Mouse (Mus musculus) G1E (cell line): ENCODE data around the gene Hnrnpa0. TPM values are rescaled to one million over a fixed set of nuclear protein-coding genes. Genes with fewer than 3 reads are reported as not detected.
A peak's percentile ranks its signal among the peaks of the same experiment; 100 is the strongest.

Source experiments
- ATAC-seq: 2 replicates; pipeline ENCODE4 v1.8.0; 2016; ENCODE audit warnings: mild to moderate bottlenecking; ENCODE audit not compliant: insufficient number of reproducible peaks, poor library complexity, low FRiP score, severe bottlenecking; ENCODE audit errors: extremely low read depth
- DNase-seq: peaks from one replicate; pipeline ENCODE4 v3.0.0; 2012; ENCODE audit warnings: low spot score
- H3K27me3 ChIP-seq: 2 replicates; pipeline ENCODE4 v1.6.1; 2012; ENCODE audit warnings: mild to moderate bottlenecking, low read length, inconsistent platforms; ENCODE audit not compliant: insufficient read depth
- H3K36me3 ChIP-seq: replicated peaks from 2 replicates; pipeline ENCODE3; 2012; ENCODE audit warnings: mild to moderate bottlenecking, inconsistent platforms
- H3K4me1 ChIP-seq: 2 replicates; pipeline ENCODE4 v1.6.1; 2012; ENCODE audit warnings: low read depth, low read length, inconsistent platforms, mixed read lengths; ENCODE audit not compliant: insufficient read depth
- H3K4me3 ChIP-seq: 2 replicates; pipeline ENCODE4 v1.5.1; 2012; ENCODE audit warnings: low read depth, mild to moderate bottlenecking, inconsistent platforms, low read length, moderate library complexity, mixed read lengths
- H3K9me3 ChIP-seq: replicated peaks from 2 replicates; pipeline ENCODE4 v1.6.1; 2012; ENCODE audit warnings: inconsistent platforms
- CTCF ChIP-seq: IDR thresholded peaks from 2 replicates; pipeline ENCODE4 v1.5.1; 2012; ENCODE audit warnings: low read depth, low read length, inconsistent platforms, mixed read lengths
- GATA1 ChIP-seq: IDR thresholded peaks from 2 replicates; pipeline ENCODE4 v1.6.1; 2012; ENCODE audit warnings: borderline replicate concordance, low read length, inconsistent platforms, mixed read lengths
- GATA2 ChIP-seq: IDR thresholded peaks from 2 replicates; pipeline ENCODE4 v1.6.1; 2012; ENCODE audit warnings: low read depth, low read length, inconsistent platforms, borderline replicate concordance
- POLR2AphosphoS5 ChIP-seq: IDR thresholded peaks from 2 replicates; pipeline ENCODE4 v1.6.1; 2012; ENCODE audit warnings: low read depth, low read length, inconsistent platforms; ENCODE audit not compliant: insufficient replicate concordance
- TAL1 ChIP-seq: conservative IDR thresholded peaks from 2 replicates; pipeline ENCODE4 v1.6.1; 2012; ENCODE audit warnings: low read depth, low read length, inconsistent platforms, mixed read lengths
- polyA plus RNA-seq: library from polyadenylated mRNA; stranded (reverse); fragments of >175 nt; gene quantifications from 2 replicates; pipeline ENCODE4 v1.2.3, GENCODE M21; 2012
- total RNA-seq, 2 experiments: library from RNA; stranded (forward) in 1 of 2; stranded (reverse) in 1 of 2; fragments of 200-1000 nt in 1 of 2; fragments of >200 nt in 1 of 2; fragmentation: Nextera tagmentation in 1 of 2; gene quantifications; 2 replicates each; pipeline ENCODE4 v1.2.3; 2014 to 2017

Hnrnpa0 gene
- total and polyA plus RNA-seq, 3 experiments: 63.4 to 550 (median 78.5) TPM

DNA sequence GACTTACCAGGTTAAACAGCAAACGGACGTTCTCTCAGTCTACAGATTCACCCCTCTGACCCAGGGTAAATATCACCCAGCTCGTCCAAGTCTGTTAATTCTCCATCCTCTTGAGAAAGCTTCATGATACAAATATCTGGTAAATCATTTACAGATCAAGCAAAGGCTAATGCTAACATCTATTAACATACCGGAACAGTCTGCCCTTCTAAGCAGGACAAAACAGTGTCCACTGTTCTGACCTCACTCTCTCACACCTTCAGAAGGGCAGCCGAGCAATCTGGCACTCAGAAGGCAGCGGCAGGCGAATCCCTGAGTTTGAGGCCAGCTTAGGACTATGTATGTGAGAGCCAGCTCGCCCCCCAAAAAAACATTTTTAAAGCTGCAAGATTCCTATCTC is 5.0 kb downstream of the Hnrnpa0 start:
- Histone ChIP-seq H3K27me3 (no peaks in the 10 kb centered on the region), H3K36me3 (peaks cover 26% of the 10 kb centered on the region), H3K4me1 (peaks cover 19% of the 10 kb centered on the region), H3K4me3 (no peak overlapping the region), H3K9me3 (no peaks in the 10 kb centered on the region)
- DNase-seq (no peak), ATAC-seq (no peak)
- TF ChIP-seq GATA2 (no peak), CTCF (no peak), GATA1 (no peak)

DNA sequence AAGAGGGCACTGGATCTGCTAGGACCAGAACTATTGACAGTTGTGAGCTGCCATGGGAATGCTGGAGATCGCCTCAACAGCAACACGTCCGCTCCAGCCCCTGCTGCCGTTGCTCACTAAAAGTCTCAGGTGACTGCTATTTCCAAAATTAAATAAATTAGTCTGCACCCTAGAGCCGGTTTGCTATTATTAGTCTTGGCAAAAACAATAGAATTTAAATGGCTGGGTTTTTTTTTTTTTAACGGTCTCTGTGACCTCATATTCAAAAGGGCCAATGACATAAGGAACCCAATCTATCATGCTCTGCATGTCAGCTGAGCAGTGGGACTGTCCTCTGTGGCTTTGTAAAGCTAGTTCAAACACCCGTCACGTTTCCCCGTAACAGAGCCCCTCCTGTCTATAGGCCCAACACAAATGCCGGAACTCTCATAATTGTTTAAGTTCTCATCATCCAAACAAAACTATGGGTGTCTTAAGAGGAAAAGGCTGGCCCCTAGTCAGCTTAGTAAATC is 5.5 kb downstream of the Hnrnpa0 start:
- Histone ChIP-seq H3K4me1 (peaks cover 19% of the 10 kb centered on the region), H3K27me3 (no peaks in the 10 kb centered on the region), H3K9me3 (no peaks in the 10 kb centered on the region), H3K36me3 (peaks cover 24% of the 10 kb centered on the region), H3K4me3 (no peak overlapping the region)
- DNase-seq: no peak
- no peak for TF ChIP-seq GATA2
- TF ChIP-seq CTCF: no peak
- TF ChIP-seq TAL1: no peak
- TF ChIP-seq GATA1: no peak
- TF ChIP-seq POLR2AphosphoS5: no peak
- ATAC-seq: no peak

DNA sequence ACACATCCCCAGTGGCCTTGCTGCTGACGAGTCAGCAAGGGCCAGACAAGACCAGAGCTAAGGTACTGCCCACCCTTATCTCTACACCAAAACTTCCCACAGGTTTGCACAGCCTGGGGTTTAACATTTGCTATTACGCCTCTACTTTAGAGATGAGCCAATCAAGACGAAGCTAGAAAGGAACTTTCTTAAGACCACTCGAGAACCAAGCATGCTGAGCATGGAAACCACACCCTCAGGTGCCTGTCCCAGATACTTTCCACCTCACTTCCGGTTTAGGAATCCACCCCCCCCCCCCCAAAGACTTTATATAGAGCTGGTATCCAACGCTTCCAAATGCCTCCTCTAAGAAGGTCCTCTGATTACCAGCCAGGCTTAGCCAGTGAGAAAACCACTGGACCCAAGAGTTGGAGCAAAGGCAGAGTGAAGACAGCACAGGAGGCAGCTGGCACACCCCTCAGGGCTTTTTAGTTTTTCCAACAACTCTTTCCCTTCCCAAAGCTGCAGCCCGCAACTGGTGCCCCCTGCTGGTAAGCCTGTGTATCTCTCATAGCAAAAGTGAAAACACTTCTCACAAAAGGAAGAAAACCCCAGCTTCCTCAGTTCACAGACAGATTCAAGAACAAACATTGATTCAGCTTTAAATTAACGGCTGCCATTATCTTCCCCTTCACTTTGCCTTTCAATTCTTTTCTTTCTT is 10.9 kb downstream of the Hnrnpa0 start:
- no peak for TF ChIP-seq GATA1
- peak; percentile 21; the same call in 1 of the 2 replicates for TF ChIP-seq CTCF
- no peaks in the 10 kb centered on the region for H3K27me3 ChIP-seq
- H3K4me1 ChIP-seq: no peaks in the 10 kb centered on the region
- DNase-seq: no peak
- no peaks in the 10 kb centered on the region for H3K9me3 ChIP-seq
- no peak overlapping the region for H3K4me3 ChIP-seq
- no peaks in the 10 kb centered on the region for H3K36me3 ChIP-seq
- ATAC-seq: no peak

DNA sequence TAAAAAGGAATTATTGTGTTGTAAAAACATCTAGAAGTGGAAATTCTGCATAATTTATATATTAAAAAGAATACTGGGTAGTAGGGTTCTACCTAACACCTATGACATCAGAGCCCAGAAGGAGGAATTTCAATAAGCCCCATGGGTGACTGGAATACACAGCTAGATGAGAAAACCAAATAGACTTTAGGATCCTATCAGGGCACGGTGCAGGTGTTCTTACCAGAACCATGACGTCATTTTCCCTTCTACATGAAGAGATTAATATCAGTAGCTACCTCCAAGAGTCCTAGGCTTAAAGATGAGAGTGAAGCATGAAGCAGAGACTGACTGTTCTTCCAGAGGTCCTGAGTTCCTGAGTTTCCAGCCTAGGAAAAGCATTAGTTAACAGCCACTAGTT is 11.6 kb downstream of the Hnrnpa0 start:
- ATAC-seq (no peak), DNase-seq (no peak)
- no peaks in the 10 kb centered on the region for H3K9me3 ChIP-seq
- no peaks in the 10 kb centered on the region for H3K36me3 ChIP-seq
- H3K4me3 ChIP-seq: no peak overlapping the region
- H3K4me1 ChIP-seq: no peaks in the 10 kb centered on the region
- H3K27me3 ChIP-seq: no peaks in the 10 kb centered on the region
- TF ChIP-seq TAL1 (no peak), GATA2 (no peak), POLR2AphosphoS5 (no peak), GATA1 (no peak), CTCF (no peak)

DNA sequence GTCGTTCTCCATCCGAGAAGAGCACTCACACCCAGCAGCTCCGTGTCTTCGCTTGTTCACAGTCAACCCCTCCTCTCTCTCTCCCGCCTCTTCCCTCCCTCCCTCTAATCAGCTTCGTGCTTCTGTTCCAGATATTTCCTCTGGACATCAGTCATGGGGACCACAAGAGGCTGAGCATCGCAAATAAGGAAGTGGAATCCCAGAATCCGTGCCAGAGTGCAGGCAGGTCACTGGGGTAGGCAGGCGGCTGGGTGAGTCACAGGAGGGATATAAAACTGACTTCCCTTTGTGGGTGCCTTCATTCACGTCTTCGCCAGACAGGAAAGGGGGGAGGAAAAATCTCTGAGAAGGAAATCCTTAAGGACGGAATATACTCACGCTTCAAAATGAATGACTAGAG is 13.1 kb downstream of the Hnrnpa0 start:
- Histone ChIP-seq H3K36me3 (no peaks in the 10 kb centered on the region), H3K9me3 (no peaks in the 10 kb centered on the region), H3K4me1 (no peaks in the 10 kb centered on the region), H3K4me3 (no peak overlapping the region), H3K27me3 (no peaks in the 10 kb centered on the region)
- no peak for DNase-seq
- no peak for TF ChIP-seq GATA2
- TF ChIP-seq TAL1: no peak
- no peak for TF ChIP-seq POLR2AphosphoS5
- TF ChIP-seq CTCF: no peak
- no peak for TF ChIP-seq GATA1
- no peak for ATAC-seq

DNA sequence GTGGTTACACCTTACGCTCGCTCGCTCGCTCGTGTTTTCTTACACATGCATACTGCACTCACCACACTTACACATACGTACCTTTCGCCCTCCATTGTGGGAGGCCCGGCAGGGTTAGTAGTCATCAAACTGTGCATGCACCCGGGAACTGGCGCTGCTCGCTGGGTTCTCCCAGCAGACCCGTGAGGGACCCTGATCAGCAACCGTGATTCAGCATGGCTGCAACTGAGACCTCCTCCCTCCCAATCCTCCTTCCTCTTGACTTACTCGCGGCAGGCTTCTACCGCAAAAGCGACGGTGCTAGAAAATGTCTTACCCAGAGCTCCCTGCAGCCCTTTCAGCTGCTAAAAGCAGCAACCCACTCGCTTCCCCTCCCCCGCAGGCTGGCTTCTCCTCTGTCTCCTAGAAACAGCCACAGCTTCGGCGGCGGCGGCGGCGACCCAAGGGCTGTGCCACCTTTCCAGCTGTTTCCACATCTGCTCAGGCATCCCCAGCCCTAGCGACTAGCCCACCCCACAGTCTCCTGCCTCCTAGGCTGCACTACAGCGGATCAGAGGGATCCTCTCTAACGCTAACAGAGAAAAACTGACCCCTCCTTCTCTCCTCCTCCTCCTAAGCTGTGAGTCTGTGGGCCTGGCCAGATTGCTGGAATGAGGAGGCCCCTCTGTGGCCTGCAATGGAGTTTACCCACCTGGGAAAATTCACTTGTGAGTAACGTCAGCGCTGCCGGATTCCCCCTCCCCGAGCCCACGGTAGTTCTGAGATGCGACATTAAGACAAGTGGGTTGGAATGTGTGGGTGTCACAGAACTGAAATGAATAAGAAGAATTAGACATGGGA is 15.1 kb downstream of the Hnrnpa0 start, which contains the start of gene Klhl3:
Gene Klhl3 (minus strand): TSS at position 532 of the 840 bp plus-strand sequence.
- TF ChIP-seq GATA2 (no peak), GATA1 (no peak), CTCF (no peak), TAL1 (no peak), POLR2AphosphoS5 (no peak)
- no peaks in the 10 kb centered on the region for H3K9me3 ChIP-seq
- H3K4me1 ChIP-seq: no peaks in the 10 kb centered on the region
- no peaks in the 10 kb centered on the region for H3K36me3 ChIP-seq
- no peak for DNase-seq
- ATAC-seq: no peak
- H3K4me3 ChIP-seq: no peak within 1 kb of the TSS
- H3K27me3 ChIP-seq: no peaks in the 10 kb centered on the region
